Mouse (Mus musculus): Measurements from ENCODE around the gene Nt5c2. TPM values are rescaled to one million over a fixed set of nuclear protein-coding genes. Genes with fewer than 3 reads are reported as not detected.
A peak's percentile ranks its signal among the peaks of the same experiment; 100 is the strongest.

Nt5c2 gene
- total and polyA plus RNA-seq, 3 experiments = 17.0 to 158 (median 148) TPM

DNA sequence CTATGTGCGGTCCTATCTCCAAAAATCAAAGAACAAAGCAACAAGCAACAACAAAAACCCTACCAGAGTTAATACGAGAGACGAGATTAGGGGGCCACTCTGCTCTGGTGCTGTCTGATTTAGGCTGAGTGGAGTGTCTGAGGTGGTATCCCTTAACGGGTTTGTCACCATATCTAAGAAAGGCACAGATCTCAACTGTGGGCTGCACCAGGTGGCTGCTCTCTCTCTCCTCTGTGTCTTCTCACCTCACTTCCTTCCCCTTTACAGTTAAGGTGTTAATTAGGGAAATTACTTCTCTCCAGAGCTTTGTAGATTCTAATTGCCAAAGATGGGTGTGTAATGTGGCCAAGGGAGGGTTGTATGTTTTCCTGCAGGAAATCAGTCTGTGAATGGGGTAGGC is 7.8 kb upstream of the Nt5c2 start:
- no peaks in the 10 kb centered on the region for H3K4me1 ChIP-seq (ENCODE audit: insufficient read depth, low read depth, low read length)
- TF ChIP-seq GATA1 (IDR thresholded peaks at IDR 0.05; ENCODE audit: borderline replicate concordance, low read length) (no peak), CTCF (IDR thresholded peaks at IDR 0.05; ENCODE audit: low read depth, low read length) (no peak), POLR2AphosphoS5 (IDR thresholded peaks at IDR 0.05; ENCODE audit: insufficient replicate concordance, low read depth, low read length) (no peak), GATA2 (IDR thresholded peaks at IDR 0.05; ENCODE audit: borderline replicate concordance, low read depth, low read length) (no peak), TAL1 (conservative IDR thresholded peaks at IDR 0.05; ENCODE audit: low read depth, low read length) (no peak)
- DNase-seq (ENCODE audit: low spot score) = no peak
- H3K9me3 ChIP-seq (replicated peaks) = no peaks in the 10 kb centered on the region
- H3K27me3 ChIP-seq (ENCODE audit: insufficient read depth, low read length) = peaks cover 25% of the 10 kb centered on the region
- H3K36me3 ChIP-seq (replicated peaks) = no peaks in the 10 kb centered on the region
- ATAC-seq (ENCODE audit: extremely low read depth, insufficient number of reproducible peaks, low FRiP score, poor library complexity, severe bottlenecking) = no peak
- H3K4me3 ChIP-seq (ENCODE audit: low read depth, low read length) = no peak overlapping the region

DNA sequence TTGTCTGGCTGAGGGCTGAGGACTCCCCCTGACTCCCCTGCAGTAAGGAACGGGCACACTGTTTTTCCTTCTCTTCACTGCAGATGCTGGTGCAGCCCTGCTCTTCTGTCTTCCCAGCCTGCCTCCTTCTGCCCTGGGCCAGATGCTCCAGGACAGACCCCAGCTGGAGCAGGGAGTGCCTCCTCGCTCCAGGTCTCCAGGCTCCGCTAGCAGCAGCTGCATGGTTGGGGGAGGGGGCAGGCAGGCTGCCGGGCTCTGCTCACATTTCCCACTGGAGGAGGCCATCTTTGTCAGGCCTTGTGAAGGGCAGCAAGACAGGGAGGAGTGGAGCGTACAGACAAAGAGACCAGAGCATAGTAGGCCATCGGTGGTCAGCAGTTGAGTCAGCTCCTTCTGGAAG is 4.4 kb upstream of the Nt5c2 start:
- ATAC-seq (ENCODE audit: extremely low read depth, insufficient number of reproducible peaks, low FRiP score, poor library complexity, severe bottlenecking) = no peak
- TF ChIP-seq GATA1 (IDR thresholded peaks at IDR 0.05; ENCODE audit: borderline replicate concordance, low read length) = no peak
- no peak for TF ChIP-seq TAL1 (conservative IDR thresholded peaks at IDR 0.05; ENCODE audit: low read depth, low read length)
- no peak for TF ChIP-seq GATA2 (IDR thresholded peaks at IDR 0.05; ENCODE audit: borderline replicate concordance, low read depth, low read length)
- TF ChIP-seq CTCF (IDR thresholded peaks at IDR 0.05; ENCODE audit: low read depth, low read length) = no peak
- no peak for TF ChIP-seq POLR2AphosphoS5 (IDR thresholded peaks at IDR 0.05; ENCODE audit: insufficient replicate concordance, low read depth, low read length)
- DNase-seq (ENCODE audit: low spot score) = no peak
- Histone ChIP-seq H3K4me3 (ENCODE audit: low read depth, low read length) (no peak overlapping the region), H3K9me3 (replicated peaks) (peaks cover 16% of the 10 kb centered on the region), H3K36me3 (replicated peaks) (no peaks in the 10 kb centered on the region), H3K4me1 (ENCODE audit: insufficient read depth, low read depth, low read length) (no peaks in the 10 kb centered on the region), H3K27me3 (ENCODE audit: insufficient read depth, low read length) (peaks cover 20% of the 10 kb centered on the region)

DNA sequence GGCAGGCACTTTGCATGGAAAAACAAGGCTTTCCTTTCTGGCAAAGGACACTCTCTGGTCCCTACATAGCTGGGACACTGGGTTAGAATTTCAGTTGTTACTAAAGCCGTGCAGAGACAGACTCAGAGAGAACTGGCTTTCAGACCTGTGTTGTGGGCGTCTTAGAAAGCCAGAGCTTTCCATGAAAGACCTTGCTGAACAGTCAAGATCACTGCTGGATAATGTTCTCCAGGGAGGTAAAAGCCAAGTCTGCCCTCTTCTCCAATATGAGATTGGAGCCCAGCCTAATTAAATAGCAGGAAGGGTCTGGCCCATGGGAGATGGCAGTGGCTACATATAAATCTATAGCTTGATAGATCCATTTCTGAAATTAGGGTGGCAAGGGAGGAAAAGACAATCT is 3.4 kb upstream of the Nt5c2 start:
- Histone ChIP-seq H3K27me3 (ENCODE audit: insufficient read depth, low read length) (peaks cover 13% of the 10 kb centered on the region), H3K4me1 (ENCODE audit: insufficient read depth, low read depth, low read length) (no peaks in the 10 kb centered on the region), H3K9me3 (replicated peaks) (peaks cover 22% of the 10 kb centered on the region), H3K36me3 (replicated peaks) (no peaks in the 10 kb centered on the region), H3K4me3 (ENCODE audit: low read depth, low read length) (no peak overlapping the region)
- TF ChIP-seq GATA1 (IDR thresholded peaks at IDR 0.05; ENCODE audit: borderline replicate concordance, low read length) = no peak
- TF ChIP-seq GATA2 (IDR thresholded peaks at IDR 0.05; ENCODE audit: borderline replicate concordance, low read depth, low read length) = no peak
- TF ChIP-seq POLR2AphosphoS5 (IDR thresholded peaks at IDR 0.05; ENCODE audit: insufficient replicate concordance, low read depth, low read length) = no peak
- no peak for TF ChIP-seq TAL1 (conservative IDR thresholded peaks at IDR 0.05; ENCODE audit: low read depth, low read length)
- TF ChIP-seq CTCF (IDR thresholded peaks at IDR 0.05; ENCODE audit: low read depth, low read length) = no peak
- ATAC-seq (ENCODE audit: extremely low read depth, insufficient number of reproducible peaks, low FRiP score, poor library complexity, severe bottlenecking) (no peak), DNase-seq (ENCODE audit: low spot score) (no peak)

DNA sequence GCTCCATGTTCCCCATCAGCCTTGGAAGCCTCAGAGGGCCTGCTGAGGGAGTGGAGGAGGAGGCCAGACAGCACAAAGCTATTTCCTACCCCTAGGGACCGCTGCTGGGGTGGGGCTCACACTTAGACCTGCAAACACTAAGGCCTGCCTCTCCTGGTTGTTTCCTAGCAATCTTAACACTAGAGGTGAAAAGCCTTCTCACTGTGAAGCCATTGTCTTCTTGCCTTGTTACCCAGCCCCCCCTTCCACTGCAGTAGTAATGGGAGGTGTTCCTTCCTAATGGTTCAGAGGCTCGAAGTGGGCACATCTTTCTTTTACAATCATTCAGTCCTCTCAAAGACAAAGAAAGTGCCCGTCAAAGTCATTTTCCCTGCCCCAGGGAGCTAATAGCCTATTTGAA is 2.9 kb upstream of the Nt5c2 start:
- Histone ChIP-seq H3K36me3 (replicated peaks) (no peaks in the 10 kb centered on the region), H3K4me3 (ENCODE audit: low read depth, low read length) (no peak overlapping the region), H3K9me3 (replicated peaks) (peaks cover 22% of the 10 kb centered on the region), H3K27me3 (ENCODE audit: insufficient read depth, low read length) (peaks cover 9% of the 10 kb centered on the region; the same call in 1 of the 2 replicates), H3K4me1 (ENCODE audit: insufficient read depth, low read depth, low read length) (no peaks in the 10 kb centered on the region)
- DNase-seq (ENCODE audit: low spot score) (no peak), ATAC-seq (ENCODE audit: extremely low read depth, insufficient number of reproducible peaks, low FRiP score, poor library complexity, severe bottlenecking) (no peak)
- no peak for TF ChIP-seq GATA1 (IDR thresholded peaks at IDR 0.05; ENCODE audit: borderline replicate concordance, low read length)

DNA sequence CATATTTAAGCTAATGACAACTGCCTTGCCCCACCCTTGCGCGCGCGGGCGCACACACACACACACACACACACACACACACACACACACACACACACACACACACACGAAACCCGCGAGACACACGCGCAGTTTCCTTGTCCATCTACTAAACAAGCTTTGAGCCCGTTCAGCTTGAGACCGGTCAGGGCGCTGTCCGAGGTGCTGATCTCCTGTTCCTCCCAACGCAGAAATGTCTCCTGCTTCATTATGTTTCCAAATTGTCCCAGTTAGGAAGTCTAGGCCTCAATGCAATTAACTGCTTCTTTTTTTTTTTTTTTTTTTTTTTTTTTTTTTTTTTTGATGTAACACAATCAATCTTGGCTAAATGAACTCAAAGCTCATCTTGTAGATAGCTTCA is 1.5 kb upstream of the Nt5c2 start:
- Histone ChIP-seq H3K4me1 (ENCODE audit: insufficient read depth, low read depth, low read length) (no peaks in the 10 kb centered on the region), H3K36me3 (replicated peaks) (no peaks in the 10 kb centered on the region), H3K9me3 (replicated peaks) (peaks cover 22% of the 10 kb centered on the region), H3K27me3 (ENCODE audit: insufficient read depth, low read length) (peaks cover 11% of the 10 kb centered on the region; the same call in 1 of the 2 replicates), H3K4me3 (ENCODE audit: low read depth, low read length) (no peak overlapping the region)
- TF ChIP-seq POLR2AphosphoS5 (IDR thresholded peaks at IDR 0.05; ENCODE audit: insufficient replicate concordance, low read depth, low read length) (no peak), TAL1 (conservative IDR thresholded peaks at IDR 0.05; ENCODE audit: low read depth, low read length) (no peak), GATA2 (IDR thresholded peaks at IDR 0.05; ENCODE audit: borderline replicate concordance, low read depth, low read length) (no peak), CTCF (IDR thresholded peaks at IDR 0.05; ENCODE audit: low read depth, low read length) (no peak), GATA1 (IDR thresholded peaks at IDR 0.05; ENCODE audit: borderline replicate concordance, low read length) (no peak)
- ATAC-seq (ENCODE audit: extremely low read depth, insufficient number of reproducible peaks, low FRiP score, poor library complexity, severe bottlenecking) (no peak), DNase-seq (ENCODE audit: low spot score) (peak; percentile 52)

DNA sequence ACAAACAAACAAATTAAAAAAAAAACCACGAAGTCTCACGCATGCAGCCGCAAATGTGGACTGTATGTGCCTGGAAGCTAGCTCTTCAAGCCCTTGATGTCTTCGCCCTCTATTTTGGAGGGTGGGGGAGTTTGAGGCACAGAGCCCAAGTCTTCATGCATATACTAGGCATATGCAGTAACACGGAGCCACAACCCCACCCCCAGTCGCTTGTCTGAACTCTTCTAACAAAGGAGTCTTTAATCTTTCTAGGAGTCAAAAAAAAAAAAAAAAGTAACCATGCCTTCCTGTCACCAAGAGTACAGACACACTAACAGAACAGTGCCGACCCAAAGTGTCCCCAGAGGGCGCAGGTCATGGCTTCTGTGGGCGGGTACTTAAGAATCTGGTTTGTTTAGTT is 1.0 kb upstream of the Nt5c2 start:
- peaks cover 22% of the 10 kb centered on the region for H3K9me3 ChIP-seq (replicated peaks)

DNA sequence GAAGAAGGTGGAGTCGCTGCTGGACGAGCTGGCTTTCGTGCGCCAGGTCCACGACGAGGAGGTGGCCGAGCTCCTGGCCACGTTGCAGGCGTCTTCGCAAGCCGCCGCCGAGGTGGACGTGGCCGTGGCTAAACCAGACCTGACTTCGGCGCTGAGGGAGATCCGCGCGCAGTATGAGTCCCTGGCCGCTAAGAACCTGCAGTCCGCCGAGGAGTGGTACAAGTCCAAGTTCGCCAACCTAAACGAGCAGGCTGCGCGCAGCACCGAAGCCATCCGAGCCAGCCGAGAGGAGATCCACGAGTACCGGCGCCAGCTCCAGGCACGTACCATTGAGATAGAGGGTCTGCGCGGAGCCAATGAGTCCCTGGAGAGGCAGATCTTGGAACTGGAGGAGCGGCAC is 443 bp upstream of the Nt5c2 start:
- DNase-seq (ENCODE audit: low spot score) (no peak), ATAC-seq (ENCODE audit: extremely low read depth, insufficient number of reproducible peaks, low FRiP score, poor library complexity, severe bottlenecking) (no peak)
- Histone ChIP-seq H3K4me1 (ENCODE audit: insufficient read depth, low read depth, low read length) (no peaks in the 10 kb centered on the region), H3K9me3 (replicated peaks) (peaks cover 22% of the 10 kb centered on the region), H3K27me3 (ENCODE audit: insufficient read depth, low read length) (peaks cover 11% of the 10 kb centered on the region; the same call in 1 of the 2 replicates), H3K4me3 (ENCODE audit: low read depth, low read length) (peak overlapping the region; percentile 45), H3K36me3 (replicated peaks) (no peaks in the 10 kb centered on the region)
- TF ChIP-seq POLR2AphosphoS5 (IDR thresholded peaks at IDR 0.05; ENCODE audit: insufficient replicate concordance, low read depth, low read length) (no peak), TAL1 (conservative IDR thresholded peaks at IDR 0.05; ENCODE audit: low read depth, low read length) (no peak), CTCF (IDR thresholded peaks at IDR 0.05; ENCODE audit: low read depth, low read length) (no peak), GATA2 (IDR thresholded peaks at IDR 0.05; ENCODE audit: borderline replicate concordance, low read depth, low read length) (no peak), GATA1 (IDR thresholded peaks at IDR 0.05; ENCODE audit: borderline replicate concordance, low read length) (no peak)

More for the DNA sequence above, 1.0 kb upstream of the Nt5c2 start:
- DNase-seq (ENCODE audit: low spot score) (no peak), ATAC-seq (ENCODE audit: extremely low read depth, insufficient number of reproducible peaks, low FRiP score, poor library complexity, severe bottlenecking) (no peak)
- H3K4me3 ChIP-seq (ENCODE audit: low read depth, low read length) = no peak overlapping the region
- peaks cover 11% of the 10 kb centered on the region; the same call in 1 of the 2 replicates for H3K27me3 ChIP-seq (ENCODE audit: insufficient read depth, low read length)
- no peaks in the 10 kb centered on the region for H3K4me1 ChIP-seq (ENCODE audit: insufficient read depth, low read depth, low read length)
- TF ChIP-seq GATA2 (IDR thresholded peaks at IDR 0.05; ENCODE audit: borderline replicate concordance, low read depth, low read length) (no peak), CTCF (IDR thresholded peaks at IDR 0.05; ENCODE audit: low read depth, low read length) (no peak), TAL1 (conservative IDR thresholded peaks at IDR 0.05; ENCODE audit: low read depth, low read length) (no peak)
- H3K36me3 ChIP-seq (replicated peaks) = no peaks in the 10 kb centered on the region
